Mouse (Mus musculus): ENCODE measurements around the gene Glul. TPM values are rescaled to one million over a fixed set of nuclear protein-coding genes. Genes with fewer than 3 reads are reported as not detected.
A peak's percentile ranks its signal among the peaks of the same experiment; 100 is the strongest.
"Not testable (repeated sequence)": the region's sequence is repeated elsewhere in the genome, so short reads cannot be mapped to it uniquely, and the experiment has no call there.

Glul gene
- 129 and 146 TPM in 2 replicates for polyA plus RNA-seq (2014; fragmentation: Nextera tagmentation; extraction: Ambion mirVana)

DNA sequence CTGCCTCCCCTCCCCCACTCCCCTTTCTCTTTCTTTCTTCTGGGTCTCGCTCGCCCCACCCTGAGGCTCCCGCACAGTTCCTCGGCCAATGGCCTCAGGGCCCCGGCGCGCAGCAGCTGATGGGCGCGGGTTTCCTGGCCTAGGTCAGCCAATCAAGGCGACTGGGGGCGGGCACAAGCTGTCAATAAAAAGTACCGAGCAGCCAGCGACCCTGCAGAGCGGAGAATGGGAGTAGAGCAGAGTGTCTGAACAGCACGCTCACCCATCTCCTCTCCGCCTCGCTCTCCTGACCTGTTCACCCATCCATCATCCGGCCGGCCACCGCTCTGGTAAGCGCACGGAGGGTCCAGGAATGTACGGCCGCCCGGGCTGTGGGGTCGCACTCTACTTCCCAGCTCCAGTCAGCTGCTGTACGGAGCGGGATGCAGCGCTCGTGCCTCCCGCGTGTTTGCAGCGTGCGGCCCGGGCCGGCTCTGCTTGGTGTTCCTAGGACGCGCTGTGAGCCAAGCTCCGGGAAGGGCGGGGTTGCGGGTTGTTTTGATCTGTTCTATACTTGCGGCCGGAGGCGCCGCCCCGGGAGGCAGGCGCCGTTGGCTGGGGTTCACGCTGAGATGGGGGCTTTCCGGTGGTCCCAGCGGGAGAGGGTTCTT, at the start of gene Glul, which contains the start of gene Teddm2:
Glul (plus strand) TSS at position 214 of the 650 bp plus-strand sequence.
Teddm2 (minus strand) TSS at position 498 of the 650 bp plus-strand sequence.
- Histone ChIP-seq H3K4me3 (ENCODE audit: low read depth, low read length) (peak within 1 kb of the TSS; percentile 93), H3K9me3 (ENCODE audit: control insufficient read depth, low read length) (no peaks in the 10 kb centered on the region)
- under 1% methylated on average over 51 of the region's 51 CpGs for WGBS

GRCm38 (mm10) chr1:153852696-153853095, 47.0 kb upstream of the Glul start:
- not testable (repeated sequence) for H3K9me3 ChIP-seq (ENCODE audit: control insufficient read depth, low read length); H3K4me2 ChIP-seq; H3K36me3 ChIP-seq (ENCODE audit: control insufficient read depth, insufficient read depth, low read length); H3K27ac ChIP-seq (ENCODE audit: low read depth, low read length); H3K4me1 ChIP-seq (replicated peaks; ENCODE audit: control insufficient read depth, insufficient read depth, low read length); H3K9ac ChIP-seq (ENCODE audit: low read depth, low read length); DNase-seq (ENCODE audit: low spot score); H3K27me3 ChIP-seq (replicated peaks; ENCODE audit: control insufficient read depth, insufficient read depth, low read length); H3K4me3 ChIP-seq (ENCODE audit: low read depth, low read length); ATAC-seq (replicated peaks; ENCODE audit: low FRiP score)
- WGBS: 63% methylated on average over 7 of the region's 7 CpGs

More for the DNA sequence above, at the start of gene Glul, which contains the start of gene Teddm2:
- Histone ChIP-seq H3K36me3 (ENCODE audit: control insufficient read depth, insufficient read depth, low read length) (peaks cover 21% of the 10 kb centered on the region), H3K9ac (ENCODE audit: low read depth, low read length) (peak within 1 kb of the TSS; percentile 83), H3K27me3 (replicated peaks; ENCODE audit: control insufficient read depth, insufficient read depth, low read length) (no peaks in the 10 kb centered on the region), H3K27ac (ENCODE audit: low read depth, low read length) (peak within 1 kb of the TSS; percentile 97), H3K4me1 (replicated peaks; ENCODE audit: control insufficient read depth, insufficient read depth, low read length) (peaks cover 10% of the 10 kb centered on the region), H3K4me2 (peak within 1 kb of the TSS; percentile 94)
- ATAC-seq (replicated peaks; ENCODE audit: low FRiP score) (peak; percentile 96), DNase-seq (ENCODE audit: low spot score) (peak; percentile 93)

- no peaks in the 10 kb centered on the region for H3K36me3 ChIP-seq (ENCODE audit: control insufficient read depth, insufficient read depth, low read length)
- WGBS: 73% methylated on average over 8 of the region's 8 CpGs
- no peak for DNase-seq (ENCODE audit: low spot score)
These were observed 43.8 kb upstream of the Glul start for GRCm38 (mm10) chr1:153855946-153856345.

GRCm38 (mm10) chr1:153874045-153874444, 25.7 kb upstream of the Glul start, which contains the start of gene Teddm1b:
Gene Teddm1b, plus strand, starts transcription at chr1:153874345.
- Histone ChIP-seq H3K27me3 (replicated peaks; ENCODE audit: control insufficient read depth, insufficient read depth, low read length) (no peaks in the 10 kb centered on the region), H3K9ac (ENCODE audit: low read depth, low read length) (no peak within 1 kb of the TSS), H3K4me3 (ENCODE audit: low read depth, low read length) (no peak within 1 kb of the TSS), H3K4me1 (replicated peaks; ENCODE audit: control insufficient read depth, insufficient read depth, low read length) (no peaks in the 10 kb centered on the region), H3K9me3 (ENCODE audit: control insufficient read depth, low read length) (no peaks in the 10 kb centered on the region), H3K27ac (ENCODE audit: low read depth, low read length) (no peak within 1 kb of the TSS), H3K4me2 (no peak within 1 kb of the TSS), H3K36me3 (ENCODE audit: control insufficient read depth, insufficient read depth, low read length) (no peaks in the 10 kb centered on the region)
- DNase-seq (ENCODE audit: low spot score) (no peak), ATAC-seq (replicated peaks; ENCODE audit: low FRiP score) (no peak)
- WGBS: 78% methylated on average over 6 of the region's 6 CpGs

More at GRCm38 (mm10) chr1:153855946-153856345, 43.8 kb upstream of the Glul start:
- Histone ChIP-seq H3K4me1 (replicated peaks; ENCODE audit: control insufficient read depth, insufficient read depth, low read length) (no peaks in the 10 kb centered on the region), H3K27ac (ENCODE audit: low read depth, low read length) (no peak overlapping the region), H3K9me3 (ENCODE audit: control insufficient read depth, low read length) (no peaks in the 10 kb centered on the region), H3K4me2 (no peak overlapping the region), H3K9ac (ENCODE audit: low read depth, low read length) (no peak overlapping the region), H3K4me3 (ENCODE audit: low read depth, low read length) (no peak overlapping the region), H3K27me3 (replicated peaks; ENCODE audit: control insufficient read depth, insufficient read depth, low read length) (no peaks in the 10 kb centered on the region)
- ATAC-seq (replicated peaks; ENCODE audit: low FRiP score): no peak

DNA sequence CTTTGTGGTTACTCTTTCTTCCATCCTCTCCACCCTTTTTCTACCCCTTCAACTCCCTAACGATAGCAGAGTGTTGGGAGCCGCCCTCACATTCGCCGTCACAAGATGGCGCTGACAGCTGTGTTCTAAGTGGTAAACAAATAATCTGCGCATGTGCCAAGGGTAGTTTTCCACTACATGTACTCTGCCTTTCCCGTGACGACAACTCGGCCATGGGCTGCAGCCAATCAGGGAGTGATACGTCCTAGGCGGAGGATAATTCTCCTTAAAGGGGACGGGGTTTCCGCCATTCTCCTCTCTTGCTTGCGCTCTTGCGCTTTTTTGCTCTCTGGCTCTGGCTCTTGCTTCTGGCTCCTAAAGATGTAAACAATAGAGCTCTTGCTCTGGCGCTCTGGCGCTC, 19.4 kb upstream of the Glul start:
- 89% methylated on average over 17 of the region's 17 CpGs for WGBS
- H3K9ac ChIP-seq (ENCODE audit: low read depth, low read length); H3K27me3 ChIP-seq (replicated peaks; ENCODE audit: control insufficient read depth, insufficient read depth, low read length); ATAC-seq (replicated peaks; ENCODE audit: low FRiP score); H3K9me3 ChIP-seq (ENCODE audit: control insufficient read depth, low read length); H3K4me1 ChIP-seq (replicated peaks; ENCODE audit: control insufficient read depth, insufficient read depth, low read length); H3K4me3 ChIP-seq (ENCODE audit: low read depth, low read length); H3K36me3 ChIP-seq (ENCODE audit: control insufficient read depth, insufficient read depth, low read length); H3K4me2 ChIP-seq; DNase-seq (ENCODE audit: low spot score); H3K27ac ChIP-seq (ENCODE audit: low read depth, low read length): not testable (repeated sequence)

DNA sequence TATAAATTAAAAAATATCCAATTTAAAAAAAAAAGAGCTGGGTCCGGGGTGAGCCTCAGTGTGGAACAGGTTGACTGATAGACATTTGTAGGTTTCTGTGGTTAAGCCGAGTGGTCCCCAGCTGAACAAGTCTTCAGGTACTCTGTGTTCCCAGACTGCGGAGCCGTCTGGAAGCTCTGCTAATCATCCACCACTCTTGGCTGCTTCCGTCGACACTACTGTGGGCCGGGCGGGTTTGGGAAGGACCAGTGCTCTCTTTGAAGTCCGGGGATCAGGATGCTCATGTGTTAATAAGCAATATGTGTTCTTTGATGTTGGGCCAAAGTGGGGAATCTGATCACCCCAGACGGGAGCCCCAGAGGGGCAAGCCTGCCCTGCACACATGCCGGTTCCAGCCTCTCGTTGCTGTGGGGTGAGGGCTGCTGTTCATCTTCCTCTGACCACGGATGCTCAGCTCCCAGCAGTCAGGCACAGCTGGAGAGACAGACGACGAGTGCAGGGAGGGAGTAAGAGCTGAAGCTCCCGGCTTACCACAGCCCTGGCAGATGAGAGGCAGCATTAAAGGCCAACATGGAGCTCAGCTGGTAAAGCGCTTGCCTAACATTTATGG, 13.6 kb upstream of the Glul start:
- WGBS: 49% methylated on average over 17 of the region's 17 CpGs
- Histone ChIP-seq H3K4me3 (ENCODE audit: low read depth, low read length) (no peak overlapping the region), H3K9ac (ENCODE audit: low read depth, low read length) (no peak overlapping the region)

GRCm38 (mm10) chr1:153890121-153890520, 9.6 kb upstream of the Glul start:
- no peak overlapping the region for H3K4me2 ChIP-seq
- H3K36me3 ChIP-seq (ENCODE audit: control insufficient read depth, insufficient read depth, low read length): no peaks in the 10 kb centered on the region
- WGBS: 91% methylated on average over 10 of the region's 10 CpGs
- H3K27me3 ChIP-seq (replicated peaks; ENCODE audit: control insufficient read depth, insufficient read depth, low read length): no peaks in the 10 kb centered on the region
- H3K4me3 ChIP-seq (ENCODE audit: low read depth, low read length): no peak overlapping the region
- no peak overlapping the region for H3K27ac ChIP-seq (ENCODE audit: low read depth, low read length)
- H3K4me1 ChIP-seq (replicated peaks; ENCODE audit: control insufficient read depth, insufficient read depth, low read length): no peaks in the 10 kb centered on the region
- no peak overlapping the region for H3K9ac ChIP-seq (ENCODE audit: low read depth, low read length)
- H3K9me3 ChIP-seq (ENCODE audit: control insufficient read depth, low read length): no peaks in the 10 kb centered on the region
- ATAC-seq (replicated peaks; ENCODE audit: low FRiP score) (no peak), DNase-seq (ENCODE audit: low spot score) (no peak)

More for the DNA sequence above, 13.6 kb upstream of the Glul start:
- H3K27ac ChIP-seq (ENCODE audit: low read depth, low read length): no peak overlapping the region
- no peak overlapping the region for H3K4me2 ChIP-seq
- DNase-seq (ENCODE audit: low spot score) (no peak), ATAC-seq (replicated peaks; ENCODE audit: low FRiP score) (no peak)
- H3K36me3 ChIP-seq (ENCODE audit: control insufficient read depth, insufficient read depth, low read length): no peaks in the 10 kb centered on the region
- H3K9me3 ChIP-seq (ENCODE audit: control insufficient read depth, low read length): no peaks in the 10 kb centered on the region
- H3K27me3 ChIP-seq (replicated peaks; ENCODE audit: control insufficient read depth, insufficient read depth, low read length): no peaks in the 10 kb centered on the region
- H3K4me1 ChIP-seq (replicated peaks; ENCODE audit: control insufficient read depth, insufficient read depth, low read length): no peaks in the 10 kb centered on the region

DNA sequence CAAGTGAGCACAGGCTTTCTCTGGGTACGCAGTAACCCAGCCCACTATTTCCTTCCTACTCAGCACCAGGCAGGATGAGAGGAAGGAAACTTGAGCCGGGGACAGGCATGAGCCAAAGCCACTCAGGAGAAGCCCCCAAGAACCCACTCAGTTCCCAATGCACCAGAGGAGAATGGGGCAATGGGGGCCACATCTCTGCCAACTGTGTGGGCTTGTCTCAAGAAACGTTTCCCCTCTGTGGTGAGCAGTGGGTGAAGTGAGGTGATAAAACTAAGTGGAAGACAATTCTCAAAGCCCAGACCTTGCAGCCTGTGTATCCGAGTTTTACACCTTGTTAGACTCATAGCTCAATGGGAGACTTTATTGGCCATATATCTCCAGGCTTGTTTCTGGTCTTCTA, 8.3 kb upstream of the Glul start, which contains the start of gene Teddm1a:
Teddm1a (plus strand) TSS at position 301 of the 400 bp plus-strand sequence.
- Histone ChIP-seq H3K9ac (ENCODE audit: low read depth, low read length) (no peak within 1 kb of the TSS), H3K36me3 (ENCODE audit: control insufficient read depth, insufficient read depth, low read length) (no peaks in the 10 kb centered on the region), H3K27ac (ENCODE audit: low read depth, low read length) (no peak within 1 kb of the TSS), H3K9me3 (ENCODE audit: control insufficient read depth, low read length) (no peaks in the 10 kb centered on the region), H3K4me3 (ENCODE audit: low read depth, low read length) (no peak within 1 kb of the TSS), H3K27me3 (replicated peaks; ENCODE audit: control insufficient read depth, insufficient read depth, low read length) (no peaks in the 10 kb centered on the region), H3K4me1 (replicated peaks; ENCODE audit: control insufficient read depth, insufficient read depth, low read length) (no peaks in the 10 kb centered on the region), H3K4me2 (no peak within 1 kb of the TSS)
- ATAC-seq (replicated peaks; ENCODE audit: low FRiP score): no peak
- WGBS: 35% methylated on average over 4 of the region's 4 CpGs
- no peak for DNase-seq (ENCODE audit: low spot score)

All from liver, embryonic 11.5 days (tissue).